Mouse (Mus musculus) CH12.LX (cell line): ENCODE results near the gene Chrd. TPM values are rescaled to one million over a fixed set of nuclear protein-coding genes. Genes with fewer than 3 reads are reported as not detected.

Experiments used
- DNase-seq: peaks from one replicate; pipeline ENCODE4 v3.0.0-alpha.2; 2013; ENCODE audit errors: extremely low read depth
- H3K27ac ChIP-seq: 2 replicates; pipeline ENCODE4 v1.5.1; 2012; ENCODE audit warnings: low read depth, mild to moderate bottlenecking, control low read depth, moderate library complexity; ENCODE audit not compliant: insufficient read depth
- H3K27me3 ChIP-seq: replicated peaks from 2 replicates; pipeline ENCODE3; 2012; ENCODE audit warnings: inconsistent platforms
- H3K36me3 ChIP-seq, 2 experiments: replicated peaks in 1 of 2; 2 replicates each; pipeline versions ENCODE3 to v1.6.1; 2012; ENCODE audit warnings: inconsistent platforms in 1 of 2, low read length in 1 of 2, mild to moderate bottlenecking in 1 of 2, mixed read lengths in 1 of 2, moderate library complexity in 1 of 2; ENCODE audit not compliant: control insufficient read depth in 1 of 2, insufficient read depth in 1 of 2
- H3K4me1 ChIP-seq, 2 experiments: 2 replicates each; pipeline ENCODE4 v1.6.1; 2012; ENCODE audit warnings: inconsistent platforms in 1 of 2, moderate library complexity in 1 of 2; ENCODE audit not compliant: insufficient read depth in 2 of 2, control insufficient read depth in 1 of 2
- H3K4me2 ChIP-seq: 2 replicates; pipeline ENCODE4 v1.6.1; 2012; ENCODE audit warnings: low read depth, mild to moderate bottlenecking, control low read depth; ENCODE audit not compliant: poor library complexity, insufficient read depth, severe bottlenecking
- H3K4me3 ChIP-seq, 3 experiments: fragments of 150-350 bp in 1 of 3; sonication (generic) in 1 of 3; replicated peaks in 1 of 3; 2 replicates each; pipeline versions ENCODE3 to v1.5.1; 2011 to 2012; ENCODE audit warnings: low read depth in 2 of 3, low read length in 2 of 3, mild to moderate bottlenecking in 2 of 3, moderate library complexity in 2 of 3, control low read depth in 1 of 3, improper control_type of control experiment in 1 of 3, inconsistent platforms in 1 of 3, mixed read lengths in 1 of 3; ENCODE audit not compliant: poor library complexity in 1 of 3
- H3K79me2 ChIP-seq: replicated peaks from 2 replicates; pipeline ENCODE4 v1.6.1; 2012; ENCODE audit warnings: mild to moderate bottlenecking, moderate library complexity; ENCODE audit not compliant: control insufficient read depth, poor library complexity, insufficient read depth, severe bottlenecking; ENCODE audit errors: extremely low read depth
- H3K9ac ChIP-seq: 2 replicates; pipeline ENCODE4 v1.6.1; 2012; ENCODE audit warnings: low read depth, mild to moderate bottlenecking, control low read depth, moderate library complexity; ENCODE audit not compliant: insufficient read depth
- H3K9me3 ChIP-seq: replicated peaks from 2 replicates; pipeline ENCODE3; 2012; ENCODE audit warnings: low read length, inconsistent platforms, mixed read lengths
- HCFC1 ChIP-seq: IDR thresholded peaks from 2 replicates; pipeline ENCODE4 v1.6.1; 2012; ENCODE audit warnings: low read depth, mild to moderate bottlenecking, inconsistent platforms, low read length, improper control_type of control experiment
- IRF4 ChIP-seq: IDR thresholded peaks from 2 replicates; pipeline ENCODE4 v1.6.1; 2014; ENCODE audit warnings: low read depth, mild to moderate bottlenecking, inconsistent platforms, low read length, improper control_type of control experiment
- MAFK ChIP-seq: IDR thresholded peaks from 2 replicates; pipeline ENCODE4 v1.6.1; 2011; ENCODE audit warnings: low read length, improper control_type of control experiment; ENCODE audit not compliant: insufficient replicate concordance
- MYC ChIP-seq: IDR thresholded peaks from 2 replicates; pipeline ENCODE4 v1.6.1; 2011; ENCODE audit warnings: low read depth, mild to moderate bottlenecking, improper control_type of control experiment, low read length
- PAX5 ChIP-seq: IDR thresholded peaks from 2 replicates; pipeline ENCODE4 v1.6.1; 2012; ENCODE audit warnings: low read length, inconsistent platforms, mixed read lengths
- POLR2AphosphoS2 ChIP-seq: IDR thresholded peaks from 2 replicates; pipeline ENCODE4 v1.6.1; 2011; ENCODE audit warnings: low read depth, low read length, improper control_type of control experiment
- RCOR1 ChIP-seq: conservative IDR thresholded peaks from 2 replicates; pipeline ENCODE4 v1.6.1; 2012; ENCODE audit warnings: low read depth, mild to moderate bottlenecking, inconsistent platforms, low read length, improper control_type of control experiment
- SMC3 ChIP-seq: IDR thresholded peaks from 2 replicates; pipeline ENCODE4 v1.6.1; 2011; ENCODE audit warnings: low read depth, low read length, improper control_type of control experiment
- USF2 ChIP-seq: conservative IDR thresholded peaks from 2 replicates; pipeline ENCODE4 v1.6.1; 2011; ENCODE audit warnings: low read depth, low read length, improper control_type of control experiment
- ZC3H11A ChIP-seq: IDR thresholded peaks from 2 replicates; pipeline ENCODE4 v1.6.1; 2012; ENCODE audit warnings: low read depth, mild to moderate bottlenecking, inconsistent platforms, low read length, improper control_type of control experiment
- dilution Hi-C: fragments of 300-500 bp; cut with MboI; formaldehyde crosslinking; loops from 2 replicates; pipeline ENCODE4 v1.14.3; 2020; ENCODE audit warnings: low sequenced_read_pairs; ENCODE audit not compliant: extremely low pct_unique_long_range_greater_than_20kb, extremely low pct_ligation_motif_present
- in situ Hi-C: fragments of 300-500 bp; cut with MboI; formaldehyde crosslinking; loops from 3 replicates; pipeline ENCODE4 v1.14.3; 2019; ENCODE audit warnings: low sequenced_read_pairs, low pct_ligation_motif_present, low pct_unique_long_range_greater_than_20kb, mixed read lengths
- polyA plus RNA-seq: library from polyadenylated mRNA; unstranded; fragments of >175 nt; gene quantifications from 2 replicates; pipeline ENCODE4 v1.2.1, GENCODE M21; 2012; ENCODE audit warnings: low read depth; ENCODE audit not compliant: insufficient read length
- total RNA-seq, 2 experiments: library from RNA; depleted of rRNA; stranded (reverse); fragments of 300-350 nt in 1 of 2; fragments of >200 nt in 1 of 2; gene quantifications; 2 replicates each; pipeline ENCODE4 v1.2.3; 2012 to 2014

Gene Chrd
- total and polyA plus RNA-seq, 3 experiments = not detected

DNA sequence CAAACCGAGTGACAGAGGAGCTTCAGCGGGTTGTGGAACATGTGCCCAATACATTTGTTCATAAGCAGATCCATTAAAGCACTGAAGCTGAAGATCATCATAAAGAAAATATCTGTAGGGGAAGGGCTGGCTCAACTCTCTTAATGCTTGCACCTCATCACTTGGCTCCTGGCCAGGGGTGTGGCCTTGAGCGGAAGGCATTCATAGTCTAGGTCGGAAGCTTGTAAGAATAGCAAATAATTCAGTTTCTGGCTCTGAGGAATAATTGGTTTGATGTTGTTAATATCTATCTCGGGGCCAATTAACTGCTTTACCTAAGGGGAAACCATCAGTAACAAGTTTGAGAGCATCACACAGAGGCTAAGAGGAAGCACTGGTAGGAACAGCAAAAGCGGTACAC is 53.6 kb downstream of the Chrd start:
- TF ChIP-seq MYC = no peak
- in situ Hi-C loops (no loop called here), dilution Hi-C loops (no loop called here)
- H3K4me3 ChIP-seq = no peak overlapping the region
- no peaks in the 10 kb centered on the region for H3K36me3 ChIP-seq
- no peak overlapping the region for H3K4me2 ChIP-seq
- no peak overlapping the region for H3K9ac ChIP-seq
- no peaks in the 10 kb centered on the region for H3K27me3 ChIP-seq
- DNase-seq = no peak
- H3K27ac ChIP-seq = no peak overlapping the region
- no peaks in the 10 kb centered on the region for H3K9me3 ChIP-seq
- no peaks in the 10 kb centered on the region for H3K79me2 ChIP-seq
- no peaks in the 10 kb centered on the region for H3K4me1 ChIP-seq

GRCm38 (mm10) chr16:20791803-20792202 is 58.9 kb downstream of the Chrd start:
- H3K4me1 ChIP-seq = no peaks in the 10 kb centered on the region; a peak in 1 of 4 replicates
- DNase-seq = no peak
- H3K4me3 ChIP-seq = no peak overlapping the region
- TF ChIP-seq USF2 (no peak), POLR2AphosphoS2 (no peak), ZC3H11A (no peak), HCFC1 (no peak), MAFK (no peak), RCOR1 (no peak), PAX5 (no peak), IRF4 (no peak), SMC3 (no peak)
- no peak overlapping the region for H3K4me2 ChIP-seq
- no peak overlapping the region for H3K9ac ChIP-seq
- peaks cover 1% of the 10 kb centered on the region for H3K27me3 ChIP-seq
- no peaks in the 10 kb centered on the region for H3K36me3 ChIP-seq
- dilution Hi-C loops (no loop called here), in situ Hi-C loops (no loop called here)
- no peak overlapping the region for H3K27ac ChIP-seq
- no peaks in the 10 kb centered on the region for H3K79me2 ChIP-seq
- no peaks in the 10 kb centered on the region for H3K9me3 ChIP-seq

Other genes with a start within 250 kb of the Chrd start
- 179 and 208 TPM in 2 replicates for gene Eif2b5, start 234.3 kb upstream of the Chrd start, total RNA-seq (2012; rRNA removed)
- gene Eif2b5, start 234.3 kb upstream of the Chrd start, total RNA-seq (2014; rRNA removed) = 183 and 203 TPM in 2 replicates
- 139 and 151 TPM in 2 replicates for gene Eif2b5, start 234.3 kb upstream of the Chrd start, polyA plus RNA-seq
- 7.6 and 7.7 TPM in 2 replicates for gene Dvl3, start 216.1 kb upstream of the Chrd start, total RNA-seq (2012; rRNA removed)
- gene Dvl3, start 216.1 kb upstream of the Chrd start, total RNA-seq (2014; rRNA removed) = 1.8 and 1.9 TPM in 2 replicates
- gene Dvl3, start 216.1 kb upstream of the Chrd start, polyA plus RNA-seq = 14.8 and 16.9 TPM in 2 replicates
- gene Ap2m1, start 197.6 kb upstream of the Chrd start, total RNA-seq (2012; rRNA removed) = 315 and 343 TPM in 2 replicates
- 375 and 415 TPM in 2 replicates for gene Ap2m1, start 197.6 kb upstream of the Chrd start, total RNA-seq (2014; rRNA removed)
- 304 and 319 TPM in 2 replicates for gene Ap2m1, start 197.6 kb upstream of the Chrd start, polyA plus RNA-seq
- gene Abcf3, start 184.6 kb upstream of the Chrd start, total RNA-seq (2012; rRNA removed) = 48.6 and 61.4 TPM in 2 replicates
- 46.9 and 55.7 TPM in 2 replicates for gene Abcf3, start 184.6 kb upstream of the Chrd start, total RNA-seq (2014; rRNA removed)
- gene Abcf3, start 184.6 kb upstream of the Chrd start, polyA plus RNA-seq = 98.0 and 98.9 TPM in 2 replicates
- gene Vwa5b2, start 143.7 kb upstream of the Chrd start, total RNA-seq (2012; rRNA removed) = not detected in 2 replicates
- gene Vwa5b2, start 143.7 kb upstream of the Chrd start, total RNA-seq (2014; rRNA removed) = not detected in 2 replicates
- gene Vwa5b2, start 143.7 kb upstream of the Chrd start, polyA plus RNA-seq = 0.27 and 0.29 TPM in 2 replicates
- 50.7 and 54.6 TPM in 2 replicates for gene Eef1akmt4, start 121.5 kb upstream of the Chrd start, total RNA-seq (2012; rRNA removed)
- 82.8 and 86.9 TPM in 2 replicates for gene Eef1akmt4, start 121.5 kb upstream of the Chrd start, total RNA-seq (2014; rRNA removed)
- 49.5 and 53.3 TPM in 2 replicates for gene Eef1akmt4, start 121.5 kb upstream of the Chrd start, polyA plus RNA-seq
- gene Gm49333, start 121.5 kb upstream of the Chrd start, total RNA-seq (2012; rRNA removed) = 0.08 TPM in 1 of 2 replicates, not detected in the other
- gene Gm49333, start 121.5 kb upstream of the Chrd start, total RNA-seq (2014; rRNA removed) = not detected in 2 replicates
- not detected in 2 replicates for gene Gm49333, start 121.5 kb upstream of the Chrd start, polyA plus RNA-seq
- 22.7 and 25.6 TPM in 2 replicates for gene Alg3, start 121.4 kb upstream of the Chrd start, total RNA-seq (2012; rRNA removed)
- gene Alg3, start 121.4 kb upstream of the Chrd start, total RNA-seq (2014; rRNA removed) = 16.0 and 17.2 TPM in 2 replicates
- 70.4 and 81.1 TPM in 2 replicates for gene Alg3, start 121.4 kb upstream of the Chrd start, polyA plus RNA-seq
- gene Camk2n2, start 111.8 kb upstream of the Chrd start, total RNA-seq (2012; rRNA removed) = 2.0 and 2.3 TPM in 2 replicates
- gene Camk2n2, start 111.8 kb upstream of the Chrd start, total RNA-seq (2014; rRNA removed) = 1.4 and 1.5 TPM in 2 replicates
- gene Camk2n2, start 111.8 kb upstream of the Chrd start, polyA plus RNA-seq = 7.0 and 7.2 TPM in 2 replicates
- 0.08 and 0.34 TPM in 2 replicates for gene Ece2, start 103.3 kb upstream of the Chrd start, total RNA-seq (2012; rRNA removed)
- 0.08 and 0.17 TPM in 2 replicates for gene Ece2, start 103.3 kb upstream of the Chrd start, total RNA-seq (2014; rRNA removed)
- gene Ece2, start 103.3 kb upstream of the Chrd start, polyA plus RNA-seq = 0.26 and 0.49 TPM in 2 replicates
- 340 and 410 TPM in 2 replicates for gene Psmd2, start 81.5 kb upstream of the Chrd start, total RNA-seq (2012; rRNA removed)
- 267 and 273 TPM in 2 replicates for gene Psmd2, start 81.5 kb upstream of the Chrd start, total RNA-seq (2014; rRNA removed)
- 528 and 678 TPM in 2 replicates for gene Psmd2, start 81.5 kb upstream of the Chrd start, polyA plus RNA-seq
- gene Eif4g1, start 64.8 kb upstream of the Chrd start, total RNA-seq (2012; rRNA removed) = 473 and 601 TPM in 2 replicates
- 370 and 403 TPM in 2 replicates for gene Eif4g1, start 64.8 kb upstream of the Chrd start, total RNA-seq (2014; rRNA removed)
- 492 and 519 TPM in 2 replicates for gene Eif4g1, start 64.8 kb upstream of the Chrd start, polyA plus RNA-seq
- gene Fam131a, start 39.9 kb upstream of the Chrd start, total RNA-seq (2012; rRNA removed) = 1.0 and 1.3 TPM in 2 replicates
- 0.50 and 0.77 TPM in 2 replicates for gene Fam131a, start 39.9 kb upstream of the Chrd start, total RNA-seq (2014; rRNA removed)
- gene Fam131a, start 39.9 kb upstream of the Chrd start, polyA plus RNA-seq = 0.67 and 1.4 TPM in 2 replicates
- gene Polr2h, start 15.5 kb upstream of the Chrd start, total RNA-seq (2012; rRNA removed) = 157 and 189 TPM in 2 replicates
- gene Polr2h, start 15.5 kb upstream of the Chrd start, total RNA-seq (2014; rRNA removed) = 183 and 189 TPM in 2 replicates
- gene Polr2h, start 15.5 kb upstream of the Chrd start, polyA plus RNA-seq = 117 and 146 TPM in 2 replicates
- gene Clcn2, start 15.4 kb upstream of the Chrd start, total RNA-seq (2012; rRNA removed) = 4.2 and 4.5 TPM in 2 replicates
- 1.2 and 1.4 TPM in 2 replicates for gene Clcn2, start 15.4 kb upstream of the Chrd start, total RNA-seq (2014; rRNA removed)
- 3.5 and 4.1 TPM in 2 replicates for gene Clcn2, start 15.4 kb upstream of the Chrd start, polyA plus RNA-seq
- gene Thpo, start 1.4 kb downstream of the Chrd start, total RNA-seq (2012; rRNA removed) = 0.08 TPM in 2 replicates
- 0.19 TPM in 2 replicates for gene Thpo, start 1.4 kb downstream of the Chrd start, total RNA-seq (2014; rRNA removed)
- 0.71 and 1.0 TPM in 2 replicates for gene Thpo, start 1.4 kb downstream of the Chrd start, polyA plus RNA-seq